Mouse (Mus musculus): Measurements from ENCODE around the gene Dync1li1. TPM values are rescaled to one million over a fixed set of nuclear protein-coding genes. Genes with fewer than 3 reads are reported as not detected.
"Not testable (repeated sequence)": the region's sequence is repeated elsewhere in the genome, so short reads cannot be mapped to it uniquely, and the experiment has no call there.

Dync1li1 gene
- polyA plus RNA-seq, 1 experiment from 2014 or later = 33.9 TPM

DNA sequence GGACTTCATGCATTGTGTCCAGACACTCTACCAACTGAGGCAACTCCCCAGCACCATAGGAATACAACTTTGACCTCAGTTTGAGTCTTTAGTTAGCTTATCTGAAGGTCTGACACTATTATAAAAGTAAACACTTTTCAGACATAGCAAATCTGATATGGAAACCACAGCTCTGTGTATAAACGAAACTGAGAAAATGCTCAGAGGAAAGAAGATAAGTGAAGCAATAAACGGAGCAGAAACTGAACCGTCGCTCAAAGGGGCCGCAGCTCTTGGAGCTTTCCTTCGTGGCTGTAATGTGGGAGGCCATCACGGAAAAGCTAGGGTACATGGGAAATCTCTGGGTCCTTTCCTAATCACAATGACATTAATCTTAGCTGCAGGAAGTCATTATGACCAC lies 2.3 kb upstream of the Dync1li1 start:
- Histone ChIP-seq H3K4me3 (ENCODE audit: low read depth, low read length) (no peak overlapping the region), H3K36me3 (ENCODE audit: control insufficient read depth, insufficient read depth, low read length) (peaks cover 6% of the 10 kb centered on the region; the same call in 1 of the 2 replicates), H3K27me3 (replicated peaks; ENCODE audit: control insufficient read depth, insufficient read depth, low read length) (no peaks in the 10 kb centered on the region), H3K4me2 (ENCODE audit: low read depth, low read length) (no peak overlapping the region), H3K9ac (ENCODE audit: low read depth, low read length) (no peak overlapping the region), H3K9me3 (ENCODE audit: control insufficient read depth, low read length) (no peaks in the 10 kb centered on the region), H3K4me1 (ENCODE audit: control insufficient read depth, insufficient read depth, low read length) (peaks cover 24% of the 10 kb centered on the region), H3K27ac (replicated peaks; ENCODE audit: low read depth, low read length) (no peak overlapping the region)
- ATAC-seq (ENCODE audit: low read depth) (no peak), DNase-seq (ENCODE audit: low spot score) (no peak)
- 88% methylated on average over 7 of the region's 7 CpGs for WGBS

- Histone ChIP-seq H3K9ac (ENCODE audit: low read depth, low read length) (peak overlapping the region; percentile 91), H3K4me1 (ENCODE audit: control insufficient read depth, insufficient read depth, low read length) (peaks cover 24% of the 10 kb centered on the region), H3K27me3 (replicated peaks; ENCODE audit: control insufficient read depth, insufficient read depth, low read length) (no peaks in the 10 kb centered on the region), H3K4me3 (ENCODE audit: low read depth, low read length) (peak overlapping the region; percentile 97), H3K4me2 (ENCODE audit: low read depth, low read length) (peak overlapping the region; percentile 61), H3K9me3 (ENCODE audit: control insufficient read depth, low read length) (no peaks in the 10 kb centered on the region), H3K27ac (replicated peaks; ENCODE audit: low read depth, low read length) (no peak overlapping the region), H3K36me3 (ENCODE audit: control insufficient read depth, insufficient read depth, low read length) (peaks cover 12% of the 10 kb centered on the region)
- ATAC-seq (ENCODE audit: low read depth) (no peak), DNase-seq (ENCODE audit: low spot score) (no peak)
- 79% methylated on average over 13 of the region's 13 CpGs for WGBS
These were observed 951 bp upstream of the Dync1li1 start for GRCm38 (mm10) chr9:114687639-114688038.

GRCm38 (mm10) chr9:114688953-114689407 lies 390 bp downstream of the Dync1li1 start:
- DNase-seq (ENCODE audit: low spot score) (peak; percentile 48), ATAC-seq (ENCODE audit: low read depth) (peak; percentile 69)
- H3K4me2 ChIP-seq (ENCODE audit: low read depth, low read length) = peak overlapping the region; percentile 95
- H3K9me3 ChIP-seq (ENCODE audit: control insufficient read depth, low read length) = no peaks in the 10 kb centered on the region
- H3K4me1 ChIP-seq (ENCODE audit: control insufficient read depth, insufficient read depth, low read length) = peaks cover 24% of the 10 kb centered on the region
- H3K9ac ChIP-seq (ENCODE audit: low read depth, low read length) = peak overlapping the region; percentile 91
- WGBS = 0% methylated on average over 21 of the region's 50 CpGs
- H3K4me3 ChIP-seq (ENCODE audit: low read depth, low read length) = peak overlapping the region; percentile 97
- peaks cover 23% of the 10 kb centered on the region for H3K36me3 ChIP-seq (ENCODE audit: control insufficient read depth, insufficient read depth, low read length)
- no peaks in the 10 kb centered on the region for H3K27me3 ChIP-seq (replicated peaks; ENCODE audit: control insufficient read depth, insufficient read depth, low read length)
- H3K27ac ChIP-seq (replicated peaks; ENCODE audit: low read depth, low read length) = peak overlapping the region; percentile 91

DNA sequence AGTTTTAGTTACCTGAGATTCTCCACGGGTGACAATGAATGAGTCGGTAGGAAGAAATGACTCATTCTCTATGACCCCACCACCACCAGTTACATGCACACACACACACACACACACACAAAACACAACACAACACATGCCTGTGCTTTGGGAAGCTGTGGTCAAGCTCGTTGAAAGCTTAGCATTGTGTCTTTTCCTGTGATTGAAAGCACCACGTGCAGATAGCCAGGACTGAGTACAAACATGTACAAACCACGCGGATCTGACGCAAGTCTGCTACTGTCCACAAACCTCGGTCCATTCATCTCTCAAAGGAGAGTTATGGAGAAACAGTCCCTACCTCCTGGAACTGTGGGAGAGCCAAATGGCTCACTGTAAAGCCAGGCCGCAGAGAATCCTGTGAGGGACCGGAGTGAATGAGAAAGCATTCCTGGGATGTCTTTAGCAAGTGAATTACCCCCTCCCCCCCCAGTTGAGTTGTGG lies 1.6 kb downstream of the Dync1li1 start:
- H3K9me3 ChIP-seq (ENCODE audit: control insufficient read depth, low read length) = no peaks in the 10 kb centered on the region
- H3K27me3 ChIP-seq (replicated peaks; ENCODE audit: control insufficient read depth, insufficient read depth, low read length) = no peaks in the 10 kb centered on the region
- peaks cover 24% of the 10 kb centered on the region for H3K4me1 ChIP-seq (ENCODE audit: control insufficient read depth, insufficient read depth, low read length)
- H3K9ac ChIP-seq (ENCODE audit: low read depth, low read length) = peak overlapping the region; percentile 91; the same call in 1 of the 2 replicates
- H3K27ac ChIP-seq (replicated peaks; ENCODE audit: low read depth, low read length) = no peak overlapping the region
- DNase-seq (ENCODE audit: low spot score) = peak; percentile 43
- no peak for ATAC-seq (ENCODE audit: low read depth)
- H3K36me3 ChIP-seq (ENCODE audit: control insufficient read depth, insufficient read depth, low read length) = peaks cover 35% of the 10 kb centered on the region
- peak overlapping the region; percentile 97 for H3K4me3 ChIP-seq (ENCODE audit: low read depth, low read length)
- 11% methylated on average over 10 of the region's 10 CpGs for WGBS
- peak overlapping the region; percentile 95 for H3K4me2 ChIP-seq (ENCODE audit: low read depth, low read length)

- no peak overlapping the region for H3K27ac ChIP-seq (replicated peaks; ENCODE audit: low read depth, low read length)
- no peak overlapping the region for H3K4me2 ChIP-seq (ENCODE audit: low read depth, low read length)
- no peak overlapping the region for H3K9ac ChIP-seq (ENCODE audit: low read depth, low read length)
- no peak for DNase-seq (ENCODE audit: low spot score)
- ATAC-seq (ENCODE audit: low read depth) = no peak
- H3K4me1 ChIP-seq (ENCODE audit: control insufficient read depth, insufficient read depth, low read length) = peaks cover 24% of the 10 kb centered on the region
- no peak overlapping the region for H3K4me3 ChIP-seq (ENCODE audit: low read depth, low read length)
- no peaks in the 10 kb centered on the region for H3K27me3 ChIP-seq (replicated peaks; ENCODE audit: control insufficient read depth, insufficient read depth, low read length)
- no peaks in the 10 kb centered on the region for H3K9me3 ChIP-seq (ENCODE audit: control insufficient read depth, low read length)
- peaks cover 36% of the 10 kb centered on the region for H3K36me3 ChIP-seq (ENCODE audit: control insufficient read depth, insufficient read depth, low read length)
These were observed 2.5 kb downstream of the Dync1li1 start for GRCm38 (mm10) chr9:114691112-114691511.

GRCm38 (mm10) chr9:114695662-114696061 lies 7.1 kb downstream of the Dync1li1 start:
- H3K27me3 ChIP-seq (replicated peaks; ENCODE audit: control insufficient read depth, insufficient read depth, low read length); ATAC-seq (ENCODE audit: low read depth); DNase-seq (ENCODE audit: low spot score); H3K4me1 ChIP-seq (ENCODE audit: control insufficient read depth, insufficient read depth, low read length); H3K9ac ChIP-seq (ENCODE audit: low read depth, low read length); H3K9me3 ChIP-seq (ENCODE audit: control insufficient read depth, low read length); H3K4me3 ChIP-seq (ENCODE audit: low read depth, low read length); H3K4me2 ChIP-seq (ENCODE audit: low read depth, low read length); H3K27ac ChIP-seq (replicated peaks; ENCODE audit: low read depth, low read length): not testable (repeated sequence)
- WGBS = 90% methylated on average over 8 of the region's 8 CpGs
- H3K36me3 ChIP-seq (ENCODE audit: control insufficient read depth, insufficient read depth, low read length) = peaks cover 49% of the 10 kb centered on the region

DNA sequence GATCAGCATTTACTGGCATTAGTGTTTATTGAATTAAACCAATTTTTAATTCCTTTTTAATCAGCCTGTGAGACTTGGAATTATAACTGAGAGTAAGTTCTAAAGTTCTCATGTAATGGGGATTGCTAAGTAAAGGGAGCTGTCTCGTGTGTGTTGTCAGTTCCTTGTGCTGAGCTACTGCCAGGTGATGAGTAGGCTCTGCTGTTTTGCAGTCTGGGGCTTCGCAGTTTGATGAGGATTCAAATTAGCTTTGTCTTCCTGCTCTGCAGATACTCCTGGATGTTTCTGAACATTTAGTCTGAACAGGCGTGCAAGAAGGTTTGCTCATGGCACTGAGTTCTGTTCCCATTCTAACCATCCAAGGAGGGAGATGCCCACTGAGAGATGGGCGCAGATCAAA lies 8.5 kb downstream of the Dync1li1 start:
- H3K36me3 ChIP-seq (ENCODE audit: control insufficient read depth, insufficient read depth, low read length) = peaks cover 46% of the 10 kb centered on the region; the same call in 1 of the 2 replicates
- ATAC-seq (ENCODE audit: low read depth) (no peak), DNase-seq (ENCODE audit: low spot score) (no peak)
- H3K9me3 ChIP-seq (ENCODE audit: control insufficient read depth, low read length) = no peaks in the 10 kb centered on the region
- H3K4me2 ChIP-seq (ENCODE audit: low read depth, low read length) = no peak overlapping the region
- H3K27ac ChIP-seq (replicated peaks; ENCODE audit: low read depth, low read length) = no peak overlapping the region
- H3K4me1 ChIP-seq (ENCODE audit: control insufficient read depth, insufficient read depth, low read length) = no peaks in the 10 kb centered on the region
- no peak overlapping the region for H3K9ac ChIP-seq (ENCODE audit: low read depth, low read length)
- WGBS = 92% methylated on average over 4 of the region's 4 CpGs
- no peaks in the 10 kb centered on the region for H3K27me3 ChIP-seq (replicated peaks; ENCODE audit: control insufficient read depth, insufficient read depth, low read length)
- no peak overlapping the region for H3K4me3 ChIP-seq (ENCODE audit: low read depth, low read length)

DNA sequence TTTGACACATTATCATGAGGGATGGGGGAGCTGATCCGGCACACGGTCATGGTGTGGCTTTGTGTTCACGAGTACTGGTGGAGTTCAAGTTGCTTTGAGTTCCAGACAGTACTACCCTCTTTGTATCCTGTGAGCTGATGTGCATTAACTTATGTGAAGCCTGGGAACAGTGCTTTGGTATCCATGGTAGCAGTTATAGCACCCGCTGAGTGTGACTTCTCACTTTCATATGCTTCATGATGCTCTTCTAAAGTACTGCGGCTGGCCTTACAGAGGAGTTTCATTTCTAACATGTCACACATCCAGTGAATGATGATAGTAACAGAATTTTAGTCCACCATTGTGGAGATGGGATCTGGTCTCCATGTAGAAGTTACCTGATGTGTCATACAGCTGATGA lies 9.3 kb downstream of the Dync1li1 start:
- no peak overlapping the region for H3K4me3 ChIP-seq (ENCODE audit: low read depth, low read length)
- DNase-seq (ENCODE audit: low spot score) (no peak), ATAC-seq (ENCODE audit: low read depth) (no peak)
- H3K27ac ChIP-seq (replicated peaks; ENCODE audit: low read depth, low read length) = no peak overlapping the region
- H3K9ac ChIP-seq (ENCODE audit: low read depth, low read length) = no peak overlapping the region
- H3K27me3 ChIP-seq (replicated peaks; ENCODE audit: control insufficient read depth, insufficient read depth, low read length) = no peaks in the 10 kb centered on the region
- no peaks in the 10 kb centered on the region for H3K4me1 ChIP-seq (ENCODE audit: control insufficient read depth, insufficient read depth, low read length)
- H3K36me3 ChIP-seq (ENCODE audit: control insufficient read depth, insufficient read depth, low read length) = peaks cover 38% of the 10 kb centered on the region; the same call in 1 of the 2 replicates
- H3K4me2 ChIP-seq (ENCODE audit: low read depth, low read length) = no peak overlapping the region
- H3K9me3 ChIP-seq (ENCODE audit: control insufficient read depth, low read length) = no peaks in the 10 kb centered on the region
- 94% methylated on average over 5 of the region's 5 CpGs for WGBS

GRCm38 (mm10) chr9:114699262-114699661 lies 10.7 kb downstream of the Dync1li1 start:
- no peak overlapping the region for H3K4me2 ChIP-seq (ENCODE audit: low read depth, low read length)
- H3K9ac ChIP-seq (ENCODE audit: low read depth, low read length) = no peak overlapping the region
- no peaks in the 10 kb centered on the region for H3K27me3 ChIP-seq (replicated peaks; ENCODE audit: control insufficient read depth, insufficient read depth, low read length)
- peaks cover 26% of the 10 kb centered on the region for H3K36me3 ChIP-seq (ENCODE audit: control insufficient read depth, insufficient read depth, low read length)
- H3K9me3 ChIP-seq (ENCODE audit: control insufficient read depth, low read length) = no peaks in the 10 kb centered on the region
- DNase-seq (ENCODE audit: low spot score) (no peak), ATAC-seq (ENCODE audit: low read depth) (no peak)
- 80% methylated on average over 6 of the region's 6 CpGs for WGBS
- no peaks in the 10 kb centered on the region for H3K4me1 ChIP-seq (ENCODE audit: control insufficient read depth, insufficient read depth, low read length)
- no peak overlapping the region for H3K4me3 ChIP-seq (ENCODE audit: low read depth, low read length)
- H3K27ac ChIP-seq (replicated peaks; ENCODE audit: low read depth, low read length) = no peak overlapping the region
